In genomic region chr11:29747365-29747764, GRCm38 (mm10) we compare ENCODE assay signal across 22 mouse cellular contexts. TPM values are rescaled to one million over a fixed set of nuclear protein-coding genes. Genes with fewer than 3 reads are reported as not detected.
DNase-seq lines count a peak whose midpoint lies in the region; TF ChIP-seq lines count a peak whose summit lies in the region.
"Had no signal": no experiment of that assay in that cellular context is flagged by ENCODE, and none has a peak within 500 bp of the region (broad histone marks: within the 10 kb centered on the region; RNA-seq: fewer than 3 reads in every experiment).

No protein-coding gene starts in this region.

- DNase-seq in layer of hippocampus, adult 2 months (ENCODE audit: low spot score in 2 of 2), result no peak
- DNase-seq in layer of hippocampus, postnatal 10 days (ENCODE audit: low spot score in 2 of 2), result no peak
- peak; percentile 70 for DNase-seq in brain, adult 2 months (ENCODE audit: low read depth, low spot score)
- DNase-seq in right cerebral cortex, postnatal 14 days, result no peak
- DNase-seq in adrenal gland, postnatal 14 days, result no peak
- DNase-seq: adrenal gland, adult 2 months; adrenal gland, postnatal 25 days; cerebellum, adult 18-20 months; cerebellum, adult 9-10 months; cerebellum, postnatal 14 days; gastrocnemius, adult 2 months; gastrocnemius, postnatal 14 days; heart, adult 18-20 months; heart, postnatal 10 days; heart, postnatal 4 days had no signal

- no peak for TF ChIP-seq CTCF in layer of hippocampus, adult 2 months (conservative IDR thresholded peaks at IDR 0.05)
- TF ChIP-seq CTCF in cortical plate, adult 2 months (IDR thresholded peaks at IDR 0.05; ENCODE audit: extremely low read depth, insufficient read depth, low read length), result no peak

- H3K4me3 ChIP-seq in layer of hippocampus, adult 2 months, result no peak overlapping the region
- no peak overlapping the region for H3K4me3 ChIP-seq in cortical plate, adult 2 months (ENCODE audit: insufficient read depth, low read length)
- H3K4me3 ChIP-seq: embryonic facial prominence, embryonic 12.5 days; embryonic facial prominence, embryonic 15.5 days; gastrocnemius, adult 2 months; heart, embryonic 12.5 days; heart, embryonic 15.5 days had no signal

- peak overlapping the region; percentile 59; the same call in 1 of the 2 replicates for H3K27ac ChIP-seq in layer of hippocampus, adult 2 months
- H3K27ac ChIP-seq in cortical plate, adult 2 months (ENCODE audit: insufficient read depth, low read length), result peak overlapping the region; percentile 40; the same call in 1 of the 2 replicates
- H3K27ac ChIP-seq: embryonic facial prominence, embryonic 12.5 days; embryonic facial prominence, embryonic 15.5 days; gastrocnemius, adult 2 months; heart, embryonic 15.5 days; hindbrain, embryonic 14.5 days; hindbrain, postnatal 0 days had no signal

- peaks cover 6% of the 10 kb centered on the region for H3K4me1 ChIP-seq in cortical plate, adult 2 months (ENCODE audit: control insufficient read depth, insufficient read depth, low read length)
- H3K4me1 ChIP-seq: embryonic facial prominence, embryonic 12.5 days; embryonic facial prominence, embryonic 15.5 days had no signal

- no peak for TF ChIP-seq POLR2A in cortical plate, adult 2 months (IDR thresholded peaks at IDR 0.05; ENCODE audit: extremely low read depth, insufficient read depth, low read length)

RNA-seq across cellular contexts. Expression of gene Rtn4, which starts 54.6 kb away (rescaled TPM):
- total RNA-seq in layer of hippocampus, adult 2 months (2021), result 100 to 1,000 TPM; 456 to 473 TPM
- 100 to 1,000 TPM; 504 to 510 TPM for total RNA-seq in layer of hippocampus, postnatal 10 days (2021)
- 569 and 594 TPM in 2 replicates for polyA plus RNA-seq in cortical plate, adult 2 months (2012; rRNA removed)
- total RNA-seq in adrenal gland, postnatal 14 days (2021), result 304 and 307 TPM in 2 replicates
